Mouse (Mus musculus) midbrain, postnatal 0 days (tissue): Measurements from ENCODE around the gene Cyp26b1. TPM values are rescaled to one million over a fixed set of nuclear protein-coding genes. Genes with fewer than 3 reads are reported as not detected.

Source experiments
- ATAC-seq: fragments of 200-750 bp; cut with Nextera tagmentation; 2 replicates; pipeline ENCODE4 v1.8.0; 2017; ENCODE audit warnings: moderate number of reproducible peaks, mild to moderate bottlenecking, moderate TSS enrichment, moderate library complexity; ENCODE audit not compliant: low FRiP score
- DNase-seq: peaks from one replicate; pipeline ENCODE4 v3.0.0-alpha.2; 2015; ENCODE audit warnings: low spot score
- H3K27ac ChIP-seq: fragments of 300-500 bp; sonication (generic); 2 replicates; pipeline ENCODE4 v1.5.1; 2014; ENCODE audit warnings: low read depth, mild to moderate bottlenecking, low read length, mixed read lengths
- H3K27me3 ChIP-seq: fragments of 300-500 bp; sonication (generic); 2 replicates; pipeline ENCODE4 v1.6.1; 2014; ENCODE audit warnings: low read length, control low read depth, mixed read lengths; ENCODE audit not compliant: insufficient read depth
- H3K36me3 ChIP-seq: fragments of 300-500 bp; sonication (generic); 2 replicates; pipeline ENCODE4 v1.6.1; 2014; ENCODE audit warnings: low read length, control low read depth, mixed read lengths; ENCODE audit not compliant: insufficient read depth
- H3K4me1 ChIP-seq: fragments of 300-500 bp; sonication (generic); 2 replicates; pipeline ENCODE4 v1.6.1; 2014; ENCODE audit warnings: mild to moderate bottlenecking, control low read depth, antibody characterized with exemption, low read length, mixed read lengths; ENCODE audit not compliant: insufficient read depth
- H3K4me2 ChIP-seq: fragments of 300-500 bp; sonication (generic); 2 replicates; pipeline ENCODE4 v1.6.1; 2014; ENCODE audit warnings: low read depth, mild to moderate bottlenecking, low read length, mixed read lengths; ENCODE audit not compliant: poor library complexity, severe bottlenecking
- H3K4me3 ChIP-seq: fragments of 300-500 bp; sonication (generic); 2 replicates; pipeline ENCODE4 v1.5.1; 2014; ENCODE audit warnings: low read depth, mild to moderate bottlenecking, low read length, moderate library complexity
- H3K9ac ChIP-seq: fragments of 300-500 bp; sonication (generic); replicated peaks from 2 replicates; pipeline ENCODE4 v1.6.1; 2014; ENCODE audit warnings: mild to moderate bottlenecking, low read length, moderate library complexity, mixed read lengths; ENCODE audit not compliant: poor library complexity, severe bottlenecking
- H3K9me3 ChIP-seq: fragments of 300-500 bp; sonication (generic); 2 replicates; pipeline ENCODE4 v1.6.1; 2016; ENCODE audit warnings: low read length, control low read depth
- CTCF ChIP-seq: IDR thresholded peaks from 2 replicates; pipeline ENCODE4 v1.5.1; 2016; ENCODE audit warnings: antibody characterized with exemption, mild to moderate bottlenecking
- WGBS: fragments of 180-500 bp; shearing (Covaris S2); extraction: QIAGEN DNeasy Blood & Tissue Kit; methylation state at CpG from one replicate; pipeline ENCODE4 v1.1.7; 2014; 5-methylcytosine and 5-hydroxymethylcytosine counted together
- polyA plus RNA-seq: library from polyadenylated mRNA; unstranded; fragments of >200 nt; fragmentation: Nextera tagmentation; extraction: Ambion mirVana; gene quantifications from 2 replicates; pipeline ENCODE4 v1.2.1, GENCODE M21; 2015
- total RNA-seq: library from RNA; depleted of rRNA; stranded (reverse); fragments of >200 nt; gene quantifications from 2 replicates; pipeline ENCODE4 v1.2.3, GENCODE M21; 2014

Gene Cyp26b1
- total and polyA plus RNA-seq, 2 experiments from 2014 or later: 6.4 to 36.7 TPM

DNA sequence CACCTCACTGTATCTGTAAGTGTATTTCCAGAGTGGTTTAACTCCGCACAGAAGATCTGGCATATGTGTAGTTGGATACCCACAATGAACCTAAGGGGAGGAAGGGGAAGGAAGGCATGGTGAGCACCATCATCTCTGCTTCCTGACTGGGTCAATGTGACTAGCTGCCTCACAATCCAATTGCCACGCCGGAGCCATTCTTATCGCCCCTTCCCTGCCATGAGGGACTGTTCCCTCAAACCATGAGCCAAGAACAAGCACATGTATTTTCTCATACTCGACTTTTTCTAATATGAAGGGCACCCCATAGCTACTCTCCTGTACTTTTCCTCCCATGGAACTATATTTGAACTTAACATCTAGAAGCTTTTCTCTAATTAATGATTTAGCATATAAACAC is 35.1 kb upstream of the Cyp26b1 start:
- no peak for DNase-seq
- ATAC-seq: no peak
- Histone ChIP-seq H3K4me2 (no peak overlapping the region), H3K27me3 (no peaks in the 10 kb centered on the region), H3K36me3 (no peaks in the 10 kb centered on the region), H3K27ac (no peak overlapping the region), H3K4me3 (no peak overlapping the region), H3K9ac (no peak overlapping the region), H3K9me3 (no peaks in the 10 kb centered on the region), H3K4me1 (no peaks in the 10 kb centered on the region)
- WGBS: 91% methylated on average over 5 of the region's 5 CpGs
- TF ChIP-seq CTCF: no peak

- no peak overlapping the region for H3K4me2 ChIP-seq
- 95% methylated on average over 2 of the region's 2 CpGs for WGBS
- DNase-seq (no peak), ATAC-seq (no peak)
- H3K4me1 ChIP-seq: no peaks in the 10 kb centered on the region
- H3K27ac ChIP-seq: no peak overlapping the region
- H3K9ac ChIP-seq: no peak overlapping the region
- no peak for TF ChIP-seq CTCF
- no peaks in the 10 kb centered on the region for H3K27me3 ChIP-seq
- H3K36me3 ChIP-seq: no peaks in the 10 kb centered on the region
- no peak overlapping the region for H3K4me3 ChIP-seq
- no peaks in the 10 kb centered on the region for H3K9me3 ChIP-seq
Measured at GRCm38 (mm10) chr6:84626398-84626797, 32.7 kb upstream of the Cyp26b1 start.

GRCm38 (mm10) chr6:84619166-84619565 is 25.5 kb upstream of the Cyp26b1 start:
- Histone ChIP-seq H3K27me3 (no peaks in the 10 kb centered on the region), H3K4me1 (no peaks in the 10 kb centered on the region), H3K27ac (no peak overlapping the region), H3K36me3 (peaks cover 30% of the 10 kb centered on the region), H3K9me3 (no peaks in the 10 kb centered on the region), H3K4me2 (no peak overlapping the region), H3K9ac (no peak overlapping the region), H3K4me3 (no peak overlapping the region)
- WGBS: 94% methylated on average over 6 of the region's 6 CpGs
- ATAC-seq: no peak
- no peak for DNase-seq
- no peak for TF ChIP-seq CTCF

DNA sequence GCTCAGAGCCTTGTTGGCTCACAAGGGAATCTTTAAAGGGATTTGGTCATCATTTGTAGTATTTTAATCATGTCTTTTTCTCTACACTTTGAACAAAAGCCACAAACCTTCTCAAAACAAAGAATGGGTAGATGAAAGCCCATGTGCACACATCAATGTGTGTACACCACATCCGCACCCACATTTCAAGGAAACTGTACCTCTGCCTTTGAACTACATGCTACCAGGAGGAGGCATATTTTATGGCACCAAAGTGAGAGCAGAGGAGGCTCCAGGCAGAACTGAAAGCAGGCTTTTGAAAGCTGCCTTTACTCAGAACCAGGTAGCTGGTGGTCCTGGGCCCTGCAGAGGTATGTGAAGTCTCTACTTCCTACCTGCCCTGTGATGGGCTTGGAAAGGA is 23.3 kb upstream of the Cyp26b1 start:
- H3K36me3 ChIP-seq: peaks cover 30% of the 10 kb centered on the region
- DNase-seq: no peak
- no peak for ATAC-seq

GRCm38 (mm10) chr6:84616586-84616985 is 22.9 kb upstream of the Cyp26b1 start:
- WGBS: 64% methylated on average over 1 of the region's 1 CpGs
- H3K4me3 ChIP-seq: no peak overlapping the region
- H3K4me1 ChIP-seq: no peaks in the 10 kb centered on the region
- peaks cover 30% of the 10 kb centered on the region for H3K36me3 ChIP-seq
- H3K27me3 ChIP-seq: no peaks in the 10 kb centered on the region
- H3K27ac ChIP-seq: no peak overlapping the region
- TF ChIP-seq CTCF: no peak
- ATAC-seq: no peak
- no peak overlapping the region for H3K4me2 ChIP-seq
- no peak overlapping the region for H3K9ac ChIP-seq
- H3K9me3 ChIP-seq: no peaks in the 10 kb centered on the region
- no peak for DNase-seq

More for the DNA sequence above, 23.3 kb upstream of the Cyp26b1 start:
- 91% methylated on average over 1 of the region's 1 CpGs for WGBS
- no peak overlapping the region for H3K27ac ChIP-seq
- H3K27me3 ChIP-seq: no peaks in the 10 kb centered on the region
- no peak for TF ChIP-seq CTCF
- no peak overlapping the region for H3K4me2 ChIP-seq
- H3K9ac ChIP-seq: no peak overlapping the region
- H3K4me1 ChIP-seq: no peaks in the 10 kb centered on the region
- H3K4me3 ChIP-seq: no peak overlapping the region
- H3K9me3 ChIP-seq: no peaks in the 10 kb centered on the region

GRCm38 (mm10) chr6:84613561-84613960 is 19.9 kb upstream of the Cyp26b1 start:
- no peak overlapping the region for H3K4me2 ChIP-seq
- H3K4me1 ChIP-seq: no peaks in the 10 kb centered on the region
- ATAC-seq (no peak), DNase-seq (no peak)
- H3K4me3 ChIP-seq: no peak overlapping the region
- no peaks in the 10 kb centered on the region for H3K9me3 ChIP-seq
- H3K9ac ChIP-seq: no peak overlapping the region
- TF ChIP-seq CTCF: no peak
- 90% methylated on average over 3 of the region's 3 CpGs for whole genome bisulfite sequencing
- no peak overlapping the region for H3K27ac ChIP-seq
- H3K36me3 ChIP-seq: peaks cover 9% of the 10 kb centered on the region; the same call in 1 of the 2 replicates
- no peaks in the 10 kb centered on the region for H3K27me3 ChIP-seq
